Mouse (Mus musculus) heart, adult 2 months (tissue): ENCODE data around the gene Gm17387. TPM values are rescaled to one million over a fixed set of nuclear protein-coding genes. Genes with fewer than 3 reads are reported as not detected.

Source experiments
- DNase-seq, 2 experiments: peaks; one replicate each; pipeline ENCODE4 v3.0.0; 2021
- H3K27ac ChIP-seq: fragments of 200-600 bp; 2 replicates; pipeline ENCODE4 v1.8.1; 2022
- H3K27me3 ChIP-seq: fragments of 200-500 bp; 2 replicates; pipeline ENCODE4 v1.6.1; 2012; ENCODE audit warnings: mild to moderate bottlenecking, low read length, inconsistent platforms, mixed read lengths; ENCODE audit not compliant: control insufficient read depth, insufficient read depth
- H3K36me3 ChIP-seq: fragments of 200-500 bp; 2 replicates; pipeline ENCODE4 v1.6.1; 2012; ENCODE audit warnings: low read length, inconsistent platforms; ENCODE audit not compliant: control insufficient read depth, insufficient read depth
- H3K4me1 ChIP-seq: fragments of 200-500 bp; 2 replicates; pipeline ENCODE4 v1.6.1; 2011; ENCODE audit warnings: low read length; ENCODE audit not compliant: control insufficient read depth, insufficient read depth
- H3K4me3 ChIP-seq: fragments of 200-600 bp; 2 replicates; pipeline ENCODE4 v1.8.1; 2022
- H3K79me2 ChIP-seq: fragments of 200-500 bp; replicated peaks from 2 replicates; pipeline ENCODE4 v1.6.1; 2012; ENCODE audit warnings: mild to moderate bottlenecking, inconsistent platforms, low read length, moderate library complexity, mixed read lengths; ENCODE audit not compliant: control insufficient read depth, insufficient read depth
- H3K9ac ChIP-seq: fragments of 200-500 bp; 2 replicates; pipeline ENCODE4 v1.6.1; 2012; ENCODE audit warnings: low read depth, mild to moderate bottlenecking, control low read depth, inconsistent platforms, low read length, mixed read lengths
- CTCF ChIP-seq: fragments of 200-600 bp; IDR thresholded peaks from 2 replicates; pipeline ENCODE4 v1.8.1; 2022; ENCODE audit warnings: antibody characterized with exemption, mild to moderate bottlenecking, moderate library complexity
- EP300 ChIP-seq: fragments of 200-500 bp; IDR thresholded peaks from 2 replicates; pipeline ENCODE4 v1.6.1; 2011; ENCODE audit warnings: low read depth, low read length, control low read depth; ENCODE audit not compliant: insufficient read depth
- POLR2A ChIP-seq: fragments of 200-500 bp; IDR thresholded peaks from 2 replicates; pipeline ENCODE4 v1.6.1; 2011; ENCODE audit warnings: mild to moderate bottlenecking, low read depth, low read length, control low read depth; ENCODE audit not compliant: insufficient read depth
- WGBS: fragments of 180-500 bp; shearing (Covaris S2); methylation state at CpG from one replicate; pipeline ENCODE4 v1.1.7; 2018; 5-methylcytosine and 5-hydroxymethylcytosine counted together
- intact Hi-C: fragments of 180-260 bp; cut with DNase I; formaldehyde crosslinking; loops from one replicate; pipeline ENCODE4 v1.15.1; 2025
- polyA plus RNA-seq: library from polyadenylated mRNA; depleted of rRNA; stranded (reverse); fragments of >200 nt; gene quantifications from 2 replicates; pipeline ENCODE4 v1.2.3, GENCODE M21; 2012
- total RNA-seq, 2 experiments: library from RNA; stranded (reverse); gene quantifications; 2 replicates each; pipeline ENCODE4 v1.2.3; 2021

The Gm17387 gene
- total and polyA plus RNA-seq, 3 experiments: not detected

GRCm38 (mm10) chr7:141063353-141063752, 34.4 kb downstream of the Gm17387 start:
- no peak overlapping the region for H3K9ac ChIP-seq
- TF ChIP-seq EP300 (no peak), POLR2A (no peak), CTCF (no peak)
- DNase-seq: no peak
- WGBS: 85% methylated on average over 3 of the region's 3 CpGs
- peaks cover 5% of the 10 kb centered on the region; the same call in 1 of the 2 replicates for H3K27me3 ChIP-seq
- H3K4me3 ChIP-seq: no peak overlapping the region
- no peaks in the 10 kb centered on the region for H3K36me3 ChIP-seq
- H3K27ac ChIP-seq: no peak overlapping the region
- H3K79me2 ChIP-seq: no peaks in the 10 kb centered on the region
- intact Hi-C loops: no loop called here
- H3K4me1 ChIP-seq: no peaks in the 10 kb centered on the region; the same call in 1 of the 2 replicates

GRCm38 (mm10) chr7:141064175-141064574, 35.2 kb downstream of the Gm17387 start:
- intact Hi-C loops: no loop called here
- H3K9ac ChIP-seq: no peak overlapping the region
- no peaks in the 10 kb centered on the region; the same call in 1 of the 2 replicates for H3K4me1 ChIP-seq
- no peak overlapping the region for H3K27ac ChIP-seq
- WGBS: 54% methylated on average over 7 of the region's 7 CpGs
- no peak for TF ChIP-seq POLR2A
- TF ChIP-seq CTCF: no peak
- no peak for TF ChIP-seq EP300
- H3K27me3 ChIP-seq: peaks cover 5% of the 10 kb centered on the region; the same call in 1 of the 2 replicates
- H3K36me3 ChIP-seq: no peaks in the 10 kb centered on the region
- DNase-seq: no peak
- no peak overlapping the region for H3K4me3 ChIP-seq
- no peaks in the 10 kb centered on the region for H3K79me2 ChIP-seq

DNA sequence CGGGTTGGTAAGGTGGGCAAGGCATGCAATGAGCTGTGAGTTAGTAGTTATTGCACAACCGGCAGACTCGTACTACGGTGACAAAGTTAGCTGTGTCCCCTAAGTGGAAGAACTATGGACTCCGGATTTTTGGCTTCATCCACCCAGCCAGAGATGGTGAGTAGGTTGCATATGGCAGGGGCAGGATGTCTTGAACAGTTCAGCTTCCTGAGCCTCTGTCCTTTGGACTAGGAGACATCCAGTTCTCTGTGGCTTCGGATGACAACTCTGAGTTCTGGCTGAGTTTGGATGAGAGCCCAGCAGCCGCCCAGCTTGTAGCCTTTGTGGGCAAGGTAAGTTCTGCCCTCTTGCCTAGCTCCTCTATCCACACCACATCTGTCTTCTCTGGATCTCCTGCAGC, 35.6 kb downstream of the Gm17387 start:
- no peaks in the 10 kb centered on the region; the same call in 1 of the 2 replicates for H3K4me1 ChIP-seq
- H3K79me2 ChIP-seq: no peaks in the 10 kb centered on the region
- H3K9ac ChIP-seq: no peak overlapping the region
- no peak for DNase-seq
- no peaks in the 10 kb centered on the region for H3K36me3 ChIP-seq
- H3K27ac ChIP-seq: no peak overlapping the region
- TF ChIP-seq CTCF (no peak), POLR2A (no peak), EP300 (no peak)
- H3K4me3 ChIP-seq: no peak overlapping the region
- intact Hi-C loops: no loop called here
- H3K27me3 ChIP-seq: peaks cover 5% of the 10 kb centered on the region; the same call in 1 of the 2 replicates
- WGBS: 80% methylated on average over 7 of the region's 7 CpGs

DNA sequence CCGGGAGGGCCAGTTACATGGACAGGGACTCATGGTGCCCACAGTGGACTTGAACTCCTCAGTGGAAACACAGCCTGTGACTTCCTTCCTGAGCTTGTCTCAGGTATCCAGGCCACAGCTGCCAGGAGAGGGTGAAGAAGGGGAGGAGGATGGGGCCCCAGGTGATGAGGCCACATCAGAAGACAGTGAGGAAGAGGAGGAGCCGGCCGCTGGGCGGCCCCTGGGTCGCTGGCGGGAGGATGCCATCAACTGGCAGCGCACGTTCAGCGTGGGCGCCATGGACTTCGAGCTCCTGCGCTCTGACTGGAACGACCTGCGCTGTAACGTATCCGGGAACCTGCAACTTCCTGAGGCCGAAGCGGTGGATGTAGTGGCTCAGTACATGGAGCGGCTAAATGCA, 39.4 kb downstream of the Gm17387 start:
- no peaks in the 10 kb centered on the region for H3K36me3 ChIP-seq
- intact Hi-C loops: loop anchor here (2.0 kb wide), 1 partner anchor 20 kb away; no protein-coding TSS in a partner anchor
- peaks cover 3% of the 10 kb centered on the region; the same call in 1 of the 2 replicates for H3K27me3 ChIP-seq
- H3K4me1 ChIP-seq: no peaks in the 10 kb centered on the region; the same call in 1 of the 2 replicates
- H3K79me2 ChIP-seq: no peaks in the 10 kb centered on the region
- WGBS: 62% methylated on average over 19 of the region's 19 CpGs
- no peak for DNase-seq
- no peak overlapping the region for H3K27ac ChIP-seq
- no peak overlapping the region for H3K4me3 ChIP-seq
- H3K9ac ChIP-seq: no peak overlapping the region
- TF ChIP-seq CTCF (no peak), EP300 (no peak), POLR2A (no peak)

DNA sequence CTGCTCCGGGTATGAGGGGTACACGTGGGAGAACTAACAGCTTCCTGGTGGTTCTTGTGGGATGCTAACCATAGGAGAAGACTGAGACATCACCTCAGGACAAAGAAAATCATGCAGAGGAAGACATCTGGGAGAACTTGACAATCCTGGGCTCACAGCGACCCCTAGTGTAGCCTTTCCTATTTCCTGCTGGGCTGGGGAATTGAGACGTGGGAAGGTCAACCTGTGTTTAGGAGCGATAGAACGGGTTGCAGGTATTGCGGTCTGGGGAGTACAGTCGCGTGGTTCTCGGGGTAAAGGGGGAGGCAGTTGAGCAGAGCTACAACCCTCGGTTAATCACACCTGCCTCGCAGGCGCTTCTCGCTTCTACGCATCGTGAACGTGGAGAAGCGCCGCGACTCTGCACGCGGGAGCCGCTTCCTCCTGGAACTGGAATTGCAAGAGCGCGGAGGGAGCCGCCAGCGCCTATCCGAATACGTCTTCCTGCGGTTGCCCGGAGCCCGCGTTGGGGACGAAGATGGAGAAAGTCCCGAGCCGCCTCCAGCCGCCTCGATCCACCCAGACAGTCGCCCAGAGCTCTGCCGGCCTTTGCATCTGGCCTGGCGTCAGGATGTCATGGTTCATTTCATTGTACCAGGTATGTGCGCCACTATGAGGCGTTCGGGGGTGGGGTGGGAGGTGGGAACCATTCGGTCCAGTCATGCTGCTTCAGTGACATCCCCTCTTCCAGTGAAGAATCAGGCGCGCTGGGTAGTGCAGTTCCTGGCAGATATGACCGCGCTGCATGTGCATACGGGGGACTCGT, 41.3 kb downstream of the Gm17387 start:
- WGBS: 2% methylated on average over 51 of the region's 51 CpGs
- Histone ChIP-seq H3K27me3 (peaks cover 3% of the 10 kb centered on the region; the same call in 1 of the 2 replicates), H3K4me3 (peak overlapping the region; percentile 24; the same call in 1 of the 2 replicates), H3K36me3 (no peaks in the 10 kb centered on the region), H3K4me1 (no peaks in the 10 kb centered on the region; the same call in 1 of the 2 replicates), H3K79me2 (no peaks in the 10 kb centered on the region), H3K27ac (no peak overlapping the region), H3K9ac (no peak overlapping the region; the same call in 1 of the 2 replicates)
- TF ChIP-seq EP300 (peak; percentile 56; the same call in 1 of the 2 replicates), POLR2A (no peak), CTCF (peak; percentile 81)
- intact Hi-C loops: loop anchor here (1.0 to 5.0 kb wide), 2 partner anchors 107 to 162 kb away; no protein-coding TSS in a partner anchor
- DNase-seq: peak; percentile 63 to 77
